1 mouse cellular context compared by ENCODE assay signal in genomic region chr12:51844771-51845256, GRCm38 (mm10).
A peak's percentile ranks its signal among the peaks of the same experiment; 100 is the strongest.
TF ChIP-seq lines count a peak whose summit lies in the region.

No protein-coding gene starts in this region.

TF ChIP-seq in CH12.LX, 34 proteins besides CTCF, POLR2A, EP300 and RAD21 (continued from another document):
- TF ChIP-seq JUND (conservative IDR thresholded peaks at IDR 0.05; ENCODE audit: low read depth, low read length), result peak; percentile 65
- peak; percentile 75 for TF ChIP-seq TBP (conservative IDR thresholded peaks at IDR 0.05; ENCODE audit: low read depth, low read length)
- no peak for TF ChIP-seq ZC3H11A (IDR thresholded peaks at IDR 0.05; ENCODE audit: low read depth, low read length)
- TF ChIP-seq IRF4 (IDR thresholded peaks at IDR 0.05; ENCODE audit: low read depth, low read length), result peak; percentile 94
- TF ChIP-seq BHLHE40 (IDR thresholded peaks at IDR 0.05; ENCODE audit: low read depth, low read length), result peak; percentile 61
- peak; percentile 67 for TF ChIP-seq TCF12 (IDR thresholded peaks at IDR 0.05; ENCODE audit: low read depth, low read length)
- peak; percentile 68 for TF ChIP-seq ELF1 (IDR thresholded peaks at IDR 0.05; ENCODE audit: low read depth, low read length)
- TF ChIP-seq MAFK (IDR thresholded peaks at IDR 0.05; ENCODE audit: insufficient replicate concordance, low read length), result peak; percentile 55; the same call in 1 of the 2 replicates
- TF ChIP-seq GABPA (IDR thresholded peaks at IDR 0.05; ENCODE audit: insufficient replicate concordance, low read depth, low read length), result no peak
- peak; percentile 41; the same call in 1 of the 2 replicates for TF ChIP-seq MXI1 (IDR thresholded peaks at IDR 0.05; ENCODE audit: low read depth, low read length)
- TF ChIP-seq CHD1 (IDR thresholded peaks at IDR 0.05; ENCODE audit: low read depth, low read length), result no peak; the same call in 1 of the 2 replicates
- TF ChIP-seq POLR2AphosphoS2 (IDR thresholded peaks at IDR 0.05; ENCODE audit: low read depth, low read length), result peak; percentile 71
- peak; percentile 34; the same call in 1 of the 2 replicates for TF ChIP-seq JUN (IDR thresholded peaks at IDR 0.05; ENCODE audit: insufficient read depth, low read depth, low read length)
- TF ChIP-seq UBTF (IDR thresholded peaks at IDR 0.05; ENCODE audit: low read depth, low read length), result no peak
- TF ChIP-seq HCFC1 (IDR thresholded peaks at IDR 0.05; ENCODE audit: low read depth, low read length), result peak; percentile 58
- TF ChIP-seq E2F4 (IDR thresholded peaks at IDR 0.05; ENCODE audit: insufficient replicate concordance, low read depth, low read length), result no peak
